Mouse (Mus musculus) T-helper 2 cell (primary cell): ENCODE data around the gene Rpl38.

ENCODE experiments used
- in situ Hi-C: fragments of 300-600 bp; cut with MboI, MseI; formaldehyde crosslinking; loops from one replicate; pipeline ENCODE4 v1.15.1; 2025; ENCODE audit warnings: high pct_unique_total_duplicates

The Rpl38 gene

DNA sequence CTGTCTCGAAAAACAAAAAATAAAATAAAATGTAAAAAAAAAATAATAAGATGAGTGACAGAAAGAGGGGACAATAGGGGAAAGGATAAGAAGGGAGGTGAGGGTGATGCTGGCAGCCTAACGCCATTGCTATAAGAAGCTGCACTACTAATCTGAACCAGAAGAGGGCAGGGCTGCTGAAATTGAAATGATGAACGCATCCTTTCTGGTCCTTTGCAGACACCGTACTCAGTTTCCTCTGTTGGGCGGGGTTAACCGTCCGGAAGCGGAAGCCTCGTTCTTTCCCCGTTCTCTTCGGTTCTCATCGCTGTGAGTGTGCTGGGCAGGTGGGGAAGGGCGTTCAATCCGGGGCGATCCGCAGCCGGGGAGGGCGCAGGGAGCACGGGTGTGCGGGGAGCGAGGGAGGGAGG is at the start of gene Rpl38:
Gene Rpl38 (plus strand): TSS at position 224 of the 410 bp plus-strand sequence.
- in situ Hi-C loops = no loop called here

DNA sequence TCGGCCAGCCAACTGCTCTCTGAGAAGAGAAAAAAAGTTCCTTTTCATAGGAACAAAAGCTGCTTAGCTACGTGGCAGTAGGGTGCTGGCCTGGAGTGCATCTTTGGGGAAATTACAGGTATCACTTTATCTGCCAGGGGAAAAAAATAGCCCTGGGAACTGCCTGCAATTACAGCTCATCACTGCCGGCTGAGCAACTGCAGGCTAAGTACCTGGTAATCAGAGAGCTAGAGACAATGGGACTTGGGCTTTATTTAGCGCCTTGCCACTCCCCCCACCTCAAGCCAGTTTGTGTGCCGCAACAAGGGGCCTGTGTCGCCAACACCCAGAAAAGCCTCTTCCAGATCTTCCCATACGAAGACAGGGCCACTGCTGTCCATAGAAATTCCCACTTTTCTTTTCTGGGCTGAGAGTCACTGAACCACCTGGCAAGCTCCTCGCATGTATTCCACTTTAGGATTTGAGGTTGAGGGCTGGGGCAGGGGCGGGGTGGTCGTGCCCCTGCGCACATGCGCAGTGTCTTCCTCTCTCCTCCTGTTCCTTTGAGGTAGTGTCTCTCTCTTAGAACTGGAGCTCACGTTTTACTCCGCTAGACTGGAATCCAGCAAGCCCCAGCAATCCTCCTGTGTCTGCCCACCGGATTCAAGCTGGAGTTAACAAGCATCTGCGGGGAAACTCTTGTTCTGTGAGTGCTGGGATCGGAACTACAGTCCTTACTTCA is 49.5 kb upstream of the Rpl38 start:
- in situ Hi-C loops = no loop called here

DNA sequence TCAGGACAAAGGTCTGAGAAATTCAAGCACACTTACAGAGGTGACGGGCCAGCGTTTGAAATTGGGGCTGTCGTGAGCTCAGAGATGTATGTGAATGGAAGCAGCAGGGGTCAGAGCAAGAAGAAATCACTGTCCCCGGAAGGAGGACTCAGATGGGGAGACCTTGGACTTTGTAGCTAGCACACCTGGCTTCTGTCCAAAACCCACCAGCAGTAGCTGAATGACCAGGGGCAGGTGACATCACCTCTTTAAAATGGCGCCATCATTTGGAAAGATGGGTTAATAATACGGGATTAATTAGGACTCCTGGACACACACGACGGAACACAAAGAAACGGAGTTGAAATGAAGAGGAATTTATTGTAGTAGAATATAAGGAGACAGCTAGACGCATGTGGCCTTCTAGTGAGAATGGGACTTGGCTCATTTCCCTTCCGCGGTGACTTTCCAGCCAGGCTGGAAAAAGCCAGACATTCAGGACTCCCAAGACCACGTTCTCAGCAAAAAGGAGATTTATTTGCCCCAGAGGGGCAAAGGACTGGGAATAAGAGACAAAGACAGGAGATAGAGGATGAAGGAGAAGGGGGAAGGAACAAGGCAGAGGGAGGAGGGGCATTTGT is 42.1 kb upstream of the Rpl38 start:
- in situ Hi-C loops = no loop called here

DNA sequence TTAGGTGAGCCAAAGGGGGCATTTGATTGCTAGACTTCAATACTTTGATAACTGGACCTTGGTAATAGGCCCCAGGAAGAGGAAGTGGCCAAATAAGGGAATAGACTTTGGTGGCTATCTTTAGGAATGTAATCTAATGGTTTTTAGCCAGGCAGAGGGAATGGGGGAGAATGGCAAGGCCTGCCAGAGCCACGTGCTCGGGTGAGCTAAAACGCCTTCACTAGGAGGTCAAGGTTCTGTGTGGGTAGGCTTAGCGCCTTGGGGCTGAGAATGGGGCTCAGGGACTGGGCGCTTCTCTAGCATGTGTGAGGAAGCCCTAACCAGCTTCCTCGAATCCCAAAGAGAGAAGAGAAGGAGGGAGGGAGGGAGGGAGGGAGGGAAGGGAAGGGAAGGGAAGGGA is 41.3 kb upstream of the Rpl38 start:
- in situ Hi-C loops = no loop called here

DNA sequence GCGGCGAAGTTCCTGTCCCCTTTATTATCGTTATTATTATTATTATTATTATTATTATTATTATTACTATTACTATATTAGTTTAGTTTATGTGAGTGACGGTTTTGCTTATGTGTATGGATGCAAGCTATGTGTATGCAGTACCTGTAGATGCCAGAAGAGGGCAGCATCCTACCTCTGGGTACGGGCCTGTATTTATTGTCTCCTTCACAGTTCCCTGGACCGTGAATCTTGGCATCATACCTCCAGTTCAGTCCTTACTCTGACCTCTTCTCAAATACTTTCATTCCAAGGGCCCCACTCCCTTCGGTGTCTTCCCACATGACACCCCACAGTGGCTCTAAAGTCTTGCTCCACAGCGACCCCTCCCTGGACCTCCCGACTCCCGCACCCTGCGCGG is 40.3 kb upstream of the Rpl38 start:
- in situ Hi-C loops = no loop called here

DNA sequence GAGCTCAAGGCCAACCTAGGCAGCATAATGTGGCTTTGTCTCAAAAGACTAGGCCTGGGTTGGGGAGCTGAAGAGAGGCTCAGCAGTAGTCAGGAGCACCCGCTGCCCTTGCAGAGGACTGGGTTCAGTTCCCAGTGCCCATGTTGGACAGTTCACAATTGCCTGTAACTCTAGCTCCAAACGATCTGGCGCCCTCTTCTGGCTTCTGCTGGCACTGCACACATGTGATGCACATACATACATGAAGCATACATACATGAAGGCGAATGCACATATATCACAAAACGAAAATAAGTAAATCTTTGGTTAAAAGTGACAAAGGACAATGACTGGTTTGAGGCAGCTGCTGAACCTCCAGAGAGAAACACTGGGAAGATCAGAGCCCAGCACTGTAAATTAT is 38.3 kb upstream of the Rpl38 start:
- in situ Hi-C loops = loop anchor here (5.0 kb wide), 1 partner anchor 158 kb away; no protein-coding TSS in a partner anchor

DNA sequence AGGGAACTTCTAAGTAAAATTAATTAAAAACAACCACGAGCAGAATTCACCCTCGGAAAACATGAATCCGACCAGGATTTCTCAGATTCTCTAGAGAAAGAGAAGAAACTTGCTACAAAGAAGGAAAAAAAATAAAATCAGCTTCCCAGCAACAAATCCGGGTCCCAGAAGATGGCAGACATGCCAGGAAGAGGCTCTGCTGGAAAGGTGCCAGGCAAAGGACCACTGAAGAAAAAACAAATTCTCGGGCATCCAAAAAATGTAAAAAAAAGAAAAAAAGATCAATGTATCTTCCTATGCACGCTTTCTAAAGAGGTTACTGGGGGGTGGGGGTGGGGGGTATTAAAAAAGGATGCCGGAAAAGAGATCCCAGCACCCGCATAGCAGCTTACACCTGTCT is 36.1 kb upstream of the Rpl38 start:
- in situ Hi-C loops = loop anchor here (5.0 kb wide), 1 partner anchor 160 kb away; no protein-coding TSS in a partner anchor

DNA sequence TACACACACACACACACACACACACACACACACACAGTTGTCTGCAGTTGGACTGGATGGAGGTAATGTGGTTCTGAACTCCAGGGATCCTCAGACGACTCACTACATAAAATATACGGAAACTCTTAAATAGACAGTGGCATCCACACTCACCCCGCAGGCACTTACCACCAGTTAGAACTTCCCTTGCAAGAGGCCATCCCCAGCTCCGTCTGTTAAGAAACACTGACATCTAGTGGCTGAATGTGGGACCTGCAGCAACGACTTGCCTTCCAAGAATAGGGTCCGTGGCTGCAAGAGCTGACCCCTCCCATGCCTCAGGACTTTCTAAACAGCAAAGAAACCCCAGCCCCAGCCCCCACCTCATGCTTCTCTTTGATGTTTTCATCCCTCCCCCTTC is 32.0 kb upstream of the Rpl38 start:
- in situ Hi-C loops = loop anchor here (5.0 kb wide), 1 partner anchor 114 kb away; no protein-coding TSS in a partner anchor

DNA sequence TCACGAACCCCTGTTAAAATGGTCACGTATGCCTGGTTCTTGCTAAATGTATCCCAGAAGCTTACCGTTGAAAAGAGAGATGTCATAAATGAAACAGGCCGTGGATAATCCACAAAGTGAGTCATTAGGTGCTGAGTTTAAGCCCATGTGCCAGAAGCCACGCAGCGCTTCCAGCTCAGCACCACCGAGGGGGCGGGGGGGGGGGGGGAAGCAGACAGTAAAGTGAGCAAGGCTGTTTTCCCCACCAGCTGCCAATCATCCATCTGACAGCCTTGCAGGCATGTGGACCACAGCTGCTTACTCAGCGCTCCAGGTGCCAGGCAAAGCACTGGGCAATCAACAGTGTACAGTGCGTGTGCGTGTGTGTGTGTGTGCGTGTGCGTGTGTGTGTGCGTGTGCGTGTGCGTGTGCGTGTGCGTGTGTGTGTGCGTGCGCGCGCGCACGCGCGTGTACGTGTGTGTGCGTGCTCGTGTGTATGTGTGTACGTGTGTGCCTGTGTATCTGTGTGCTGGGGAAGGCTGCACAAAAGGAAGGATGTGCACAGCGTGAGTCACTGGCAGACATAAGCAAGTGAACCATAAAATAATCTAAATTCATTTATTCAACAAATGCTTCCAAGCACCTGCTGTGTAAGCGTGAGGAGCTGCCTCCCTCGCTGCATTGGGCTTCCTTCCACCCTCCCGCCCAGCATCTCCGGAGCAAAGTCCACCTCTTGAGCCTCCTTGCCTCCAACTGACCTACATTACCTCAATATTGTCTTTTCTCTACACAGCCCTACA is 31.4 kb upstream of the Rpl38 start:
- in situ Hi-C loops = loop anchor here (5.0 kb wide), 1 partner anchor 115 kb away; no protein-coding TSS in a partner anchor

DNA sequence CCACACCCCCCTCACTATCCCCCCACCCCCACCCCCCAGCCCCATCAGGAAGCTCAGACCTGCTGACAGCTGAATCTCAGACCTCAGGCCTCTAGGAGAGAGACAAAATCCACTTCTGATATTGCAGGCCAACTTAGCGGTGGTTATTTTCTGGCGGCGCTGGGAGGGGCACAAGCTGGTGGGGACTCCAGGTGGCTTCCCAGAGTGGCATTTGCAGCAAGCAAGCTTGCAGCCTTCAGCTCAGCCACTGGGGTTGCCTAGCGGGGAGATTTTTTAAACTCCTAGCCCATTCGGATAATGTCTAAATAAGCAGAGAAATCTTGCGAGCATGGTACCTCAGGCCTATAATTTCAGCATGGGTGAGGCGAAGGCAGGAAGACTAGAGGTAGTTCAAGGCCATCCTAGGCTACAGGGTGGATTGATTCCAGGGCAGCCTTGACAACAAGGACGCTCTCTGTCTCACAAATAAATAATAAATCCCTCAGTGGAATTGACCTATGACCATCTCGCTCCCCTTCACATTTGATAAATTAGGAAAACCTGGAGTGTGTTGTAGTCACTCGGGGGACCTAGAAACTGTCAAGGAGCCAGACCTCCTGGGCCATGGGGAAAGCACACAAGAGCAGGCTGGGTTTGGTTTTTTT is 29.6 kb upstream of the Rpl38 start:
- in situ Hi-C loops = loop anchor here (5.0 kb wide), 1 partner anchor 116 kb away; no protein-coding TSS in a partner anchor

DNA sequence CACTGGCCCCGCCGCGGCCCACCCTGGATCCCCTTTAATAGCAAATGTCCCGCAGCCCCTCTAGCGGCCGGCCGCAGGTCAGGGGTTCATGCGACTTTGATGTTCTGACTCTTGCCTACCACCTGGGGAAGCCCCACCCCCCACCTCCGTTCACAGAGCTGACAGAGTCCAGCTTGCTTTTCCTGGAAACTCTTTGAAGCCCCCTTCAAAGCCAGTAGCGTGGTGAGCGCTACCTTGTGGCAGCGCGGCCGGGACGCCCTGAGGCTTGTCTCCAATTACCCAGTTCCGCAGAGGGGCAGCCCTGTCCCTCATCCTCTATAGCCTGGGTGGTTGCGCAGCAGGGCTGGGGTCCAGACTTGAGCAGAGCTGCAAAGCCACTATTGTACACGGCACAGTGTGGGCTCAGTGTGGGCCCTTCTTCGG is 28.6 kb upstream of the Rpl38 start:
- in situ Hi-C loops = loop anchor here (5.0 kb wide), 1 partner anchor 117 kb away; no protein-coding TSS in a partner anchor

DNA sequence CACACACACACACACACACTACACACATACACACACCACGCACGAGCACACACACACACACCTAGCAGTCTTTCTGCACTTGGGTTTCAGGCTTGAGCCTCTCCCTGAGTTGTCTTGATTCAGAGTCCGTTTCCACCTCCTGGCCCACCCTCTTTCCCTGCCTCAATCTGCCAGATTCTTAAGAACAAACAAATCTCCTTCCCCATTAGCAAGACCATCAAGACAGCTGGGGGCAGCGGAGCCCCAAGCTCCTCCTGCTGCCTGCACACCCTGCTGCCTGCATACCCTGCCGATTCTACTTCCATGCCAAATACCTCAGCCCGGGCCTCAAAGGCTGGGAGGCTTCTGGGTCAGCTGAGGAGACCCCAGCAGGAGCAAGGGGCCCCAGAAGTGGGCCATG is 27.7 kb upstream of the Rpl38 start:
- in situ Hi-C loops = no loop called here

DNA sequence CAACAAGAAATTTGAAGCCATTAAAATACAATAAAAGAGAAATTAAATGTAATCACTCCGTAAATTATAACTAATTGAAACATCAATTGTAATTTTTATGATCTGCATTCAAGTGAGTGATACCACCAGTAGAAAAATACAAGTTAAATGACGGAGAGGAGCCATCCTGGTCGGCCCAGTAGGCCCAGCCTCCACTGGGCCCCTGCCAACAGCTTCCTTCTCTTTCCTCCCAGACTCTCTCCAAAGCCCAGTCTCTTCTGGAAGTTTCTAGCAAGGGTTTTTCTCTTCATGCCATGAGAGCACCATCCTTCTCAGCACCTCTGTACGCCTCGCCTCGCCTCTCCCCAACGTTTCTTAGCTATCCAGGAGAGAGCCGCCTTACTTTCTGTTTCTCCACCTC is 27.2 kb upstream of the Rpl38 start:
- in situ Hi-C loops = no loop called here

DNA sequence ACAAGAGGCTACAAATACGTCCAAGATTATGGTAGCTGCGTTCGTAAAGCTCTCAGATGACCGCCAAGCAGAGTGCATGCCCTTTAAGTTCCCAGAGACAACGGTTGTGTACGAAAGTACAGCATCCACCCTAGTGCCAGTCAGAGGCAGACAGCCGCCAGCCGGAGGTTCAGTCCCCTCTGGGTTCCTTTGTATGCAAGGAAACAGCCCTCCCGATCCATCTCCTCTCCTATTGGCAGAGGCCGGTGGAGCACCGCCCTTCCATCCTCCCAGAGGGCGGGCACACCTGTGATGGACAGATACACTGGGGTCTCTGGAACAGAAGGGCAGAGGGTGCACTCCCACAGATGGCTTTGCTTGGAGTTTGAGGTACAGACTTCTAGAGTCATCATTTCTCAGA is 26.1 kb upstream of the Rpl38 start:
- in situ Hi-C loops = no loop called here

DNA sequence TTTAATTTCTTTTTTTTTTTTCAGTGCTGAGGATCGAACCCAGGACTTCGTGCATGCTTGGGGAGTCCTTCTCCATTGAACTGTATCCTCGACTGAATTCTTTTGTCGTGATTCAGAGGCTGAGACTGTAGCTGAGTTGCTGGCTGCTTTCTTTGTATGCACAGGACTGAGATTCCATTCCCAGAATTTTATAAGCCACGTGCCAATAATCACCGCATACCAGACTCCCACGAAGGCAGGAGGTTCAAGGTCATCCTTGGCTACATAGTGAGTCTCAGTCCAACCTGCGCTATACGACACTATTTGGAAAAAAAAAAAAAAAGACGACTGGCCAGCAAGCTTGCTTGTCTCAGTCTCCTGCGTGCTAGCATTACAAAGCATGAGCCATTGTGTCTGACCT is 25.4 kb upstream of the Rpl38 start:
- in situ Hi-C loops = no loop called here

DNA sequence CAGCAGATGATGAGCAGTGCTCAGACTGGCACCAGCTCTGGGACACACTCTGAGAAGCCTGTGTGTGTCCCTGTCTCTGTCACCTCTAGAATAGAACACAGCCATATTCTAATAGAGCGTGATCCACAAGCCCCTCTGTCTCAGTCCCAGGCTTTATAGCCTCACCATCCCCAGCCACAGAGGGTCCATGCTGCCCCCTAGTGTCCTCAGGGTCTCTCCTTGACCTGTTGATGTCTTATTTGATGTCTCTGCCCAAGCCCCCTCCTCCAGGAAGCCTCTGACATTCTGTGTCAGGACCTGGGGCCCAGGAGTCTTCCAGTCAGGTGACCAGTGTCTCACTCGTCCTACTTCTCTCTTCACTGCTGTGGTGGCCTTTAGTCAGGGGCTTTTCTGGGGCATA is 24.2 kb upstream of the Rpl38 start:
- in situ Hi-C loops = no loop called here

DNA sequence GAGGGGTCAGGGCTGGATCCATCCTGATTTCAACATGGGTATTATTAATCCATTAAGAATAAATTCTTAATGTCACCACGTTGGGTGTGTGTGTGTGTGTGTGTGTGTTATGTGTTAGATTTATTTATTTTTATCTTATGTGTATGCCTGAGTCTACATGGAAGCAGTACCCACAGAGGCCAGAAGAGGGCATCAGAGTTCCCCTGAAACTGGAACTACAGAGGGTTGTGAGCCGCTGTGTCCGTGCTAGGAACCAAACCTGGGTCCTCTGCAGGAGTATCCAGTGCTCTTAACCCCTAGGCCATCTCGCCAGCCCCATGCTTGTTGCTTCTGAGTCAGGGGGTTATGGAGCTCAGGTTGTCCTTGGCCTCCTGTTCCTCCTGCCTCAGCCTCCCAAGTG is 18.8 kb upstream of the Rpl38 start:
- in situ Hi-C loops = no loop called here

DNA sequence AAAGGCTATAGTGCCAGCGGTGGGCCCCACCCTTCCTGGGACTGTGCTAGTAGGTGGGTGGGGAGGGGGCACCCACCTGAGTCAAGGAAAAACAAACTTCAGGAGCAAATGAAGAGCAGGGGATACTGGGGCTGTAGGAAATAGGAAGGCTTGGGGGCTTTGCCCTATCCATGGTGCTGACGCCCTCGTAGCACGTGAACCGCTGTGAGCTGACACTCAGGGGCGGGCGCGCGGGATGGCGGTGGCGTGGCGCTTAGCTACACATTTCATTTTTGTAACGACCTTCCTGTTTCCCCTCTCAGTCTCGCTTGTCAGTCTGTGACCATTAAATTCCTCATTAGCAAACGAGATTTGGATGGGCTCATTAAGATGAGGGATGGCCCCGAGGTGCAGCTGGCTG is 15.8 kb upstream of the Rpl38 start:
- in situ Hi-C loops = no loop called here

DNA sequence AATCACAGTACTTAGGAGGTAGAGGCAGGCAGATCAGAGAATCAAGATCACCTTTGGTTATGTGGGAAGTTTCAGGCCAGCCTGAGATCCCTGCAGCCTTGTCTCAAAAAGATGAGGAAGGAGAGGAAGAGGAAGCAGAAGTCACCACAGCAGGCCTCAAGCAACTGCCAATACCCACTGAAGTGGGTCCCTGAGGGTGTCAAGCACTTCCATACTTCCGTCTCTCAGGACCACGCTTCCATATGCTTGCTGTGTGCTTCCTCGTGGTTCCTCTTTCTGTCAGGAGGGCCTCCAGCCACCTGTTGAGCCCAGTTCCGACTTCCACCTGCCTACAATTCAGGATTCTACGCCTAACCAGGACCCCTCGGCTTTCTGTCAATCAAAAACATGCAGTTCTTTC is 14.7 kb upstream of the Rpl38 start:
- in situ Hi-C loops = no loop called here

DNA sequence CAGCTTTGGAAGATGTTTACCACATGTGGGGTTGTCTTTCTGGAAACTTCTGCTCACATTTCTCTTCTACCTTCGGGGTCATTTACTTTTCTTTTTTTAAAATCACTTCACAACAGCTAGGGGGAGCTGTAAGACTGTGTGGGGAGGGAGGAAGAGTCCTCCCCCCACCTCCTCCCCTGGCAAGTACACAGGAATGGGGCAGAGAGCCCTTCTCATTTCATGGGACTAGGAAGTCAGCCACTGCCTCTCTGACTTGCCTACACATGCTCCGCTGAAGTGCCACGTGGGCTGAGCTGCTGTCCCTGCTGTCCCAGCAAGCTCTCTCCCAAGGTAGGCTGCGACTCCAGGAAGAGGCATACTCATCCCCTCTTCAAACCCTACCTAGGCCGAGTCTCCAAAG is 13.8 kb upstream of the Rpl38 start:
- in situ Hi-C loops = no loop called here

DNA sequence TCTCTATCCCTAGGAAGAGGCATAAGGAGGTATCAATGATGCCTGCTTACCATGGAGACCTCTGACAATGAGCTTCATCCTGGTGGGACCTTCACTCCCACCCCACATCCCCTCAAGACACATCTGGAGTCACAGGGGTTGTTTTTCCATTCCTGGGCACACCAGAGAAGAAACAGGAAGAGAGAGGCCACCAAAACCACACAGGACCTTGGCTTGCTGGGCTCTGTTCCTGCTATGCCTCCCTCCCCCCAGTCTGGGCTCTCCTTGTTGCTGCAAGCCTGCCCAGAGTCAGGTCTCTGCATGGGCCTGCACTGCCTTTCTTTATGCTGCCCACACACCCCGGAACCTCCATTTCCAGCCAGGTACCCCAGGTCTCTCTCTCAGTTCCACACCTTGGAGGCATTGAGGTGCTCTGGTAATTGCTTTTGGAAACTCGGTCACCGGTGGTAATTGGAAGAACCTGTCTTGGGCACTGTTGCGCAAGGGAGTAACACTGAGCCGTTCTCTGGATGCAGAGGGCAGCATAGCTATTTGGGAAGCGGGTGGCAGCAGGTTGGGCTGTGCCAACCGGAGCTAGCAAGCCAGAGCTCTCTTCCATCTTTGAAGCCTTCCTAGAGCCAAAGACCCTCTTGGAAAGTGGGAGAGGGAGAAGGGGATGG is 12.8 kb upstream of the Rpl38 start:
- in situ Hi-C loops = no loop called here
